Mouse (Mus musculus) thymus, adult 18-20 months (tissue): ENCODE results near the gene Adh5.
"Not testable (repeated sequence)": the region's sequence is repeated elsewhere in the genome, so short reads cannot be mapped to it uniquely, and the experiment has no call there.

ENCODE experiments used
- DNase-seq, 2 experiments: peaks; one replicate each; pipeline ENCODE4 v3.0.0; 2022; ENCODE audit warnings: mixed read lengths in 2 of 2

Gene Adh5

DNA sequence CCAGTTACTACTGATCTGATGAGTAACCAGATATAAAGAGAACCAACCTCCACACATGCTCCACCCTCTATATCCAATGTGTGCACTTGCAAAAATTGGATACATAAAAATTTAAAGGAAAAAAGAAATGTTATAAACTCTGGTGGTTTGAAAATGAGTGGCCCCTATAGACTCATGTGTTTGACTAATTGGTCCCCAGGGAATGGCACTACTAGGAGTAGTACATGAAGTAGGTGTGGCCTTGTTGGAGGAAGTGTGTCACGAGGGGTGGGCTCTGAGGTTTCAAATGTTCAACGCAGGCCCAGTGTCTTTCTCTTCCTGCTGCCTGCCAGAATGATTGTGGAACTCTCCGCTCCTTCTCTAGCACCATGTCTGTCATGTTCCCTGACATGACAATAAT, 18.9 kb downstream of the Adh5 start:
- DNase-seq: no peak

DNA sequence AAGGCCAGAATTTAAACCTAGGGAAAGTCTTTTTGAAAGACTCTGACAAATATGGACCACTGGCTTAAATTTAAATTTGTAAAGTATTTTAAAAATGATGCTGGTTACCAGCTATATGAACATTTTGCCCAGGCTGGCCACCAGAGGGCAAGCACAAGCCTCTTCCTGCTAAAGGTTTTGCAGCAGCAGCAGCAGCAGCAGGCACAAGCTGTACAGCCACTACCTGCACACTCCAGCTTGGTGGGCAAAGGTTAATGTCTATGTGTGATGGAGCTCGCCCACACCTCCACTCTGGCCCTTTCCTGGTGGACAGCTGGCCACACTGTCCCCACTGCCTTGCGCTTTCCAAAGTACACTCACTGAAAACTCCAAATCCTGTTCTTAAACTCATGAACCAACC, 20.2 kb downstream of the Adh5 start:
- no peak for DNase-seq

GRCm38 (mm10) chr3:138463807-138464206, 20.9 kb downstream of the Adh5 start:
- DNase-seq: no peak

DNA sequence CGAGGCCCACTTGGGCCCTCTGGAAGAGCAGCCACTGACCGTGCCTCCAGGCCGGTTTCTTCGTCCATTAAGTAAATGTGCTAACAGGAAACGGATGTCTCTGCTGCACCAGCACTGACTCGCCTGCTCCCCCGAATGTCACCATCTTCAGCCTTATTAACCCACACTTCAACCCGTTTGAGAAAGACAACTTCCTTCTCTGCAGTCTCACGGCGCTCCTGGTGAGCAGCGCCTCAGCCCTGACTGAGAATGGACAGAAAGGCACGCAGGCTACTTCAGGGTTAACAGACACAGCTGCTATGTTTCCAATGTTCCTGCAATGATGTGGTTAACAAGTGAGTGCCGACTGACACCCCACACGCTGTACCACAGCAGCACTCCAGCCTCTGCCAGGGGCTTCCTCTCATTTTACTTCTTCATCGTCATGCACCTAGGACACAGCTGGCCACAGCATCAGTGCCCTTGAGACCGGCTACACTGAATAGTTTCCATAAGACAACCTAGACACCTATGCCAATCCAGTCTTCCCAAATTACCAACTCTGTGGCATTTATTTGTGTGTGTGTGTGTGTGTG, 21.8 kb downstream of the Adh5 start:
- DNase-seq: no peak

GRCm38 (mm10) chr3:138466656-138467055, 23.8 kb downstream of the Adh5 start:
- not testable (repeated sequence) for DNase-seq

DNA sequence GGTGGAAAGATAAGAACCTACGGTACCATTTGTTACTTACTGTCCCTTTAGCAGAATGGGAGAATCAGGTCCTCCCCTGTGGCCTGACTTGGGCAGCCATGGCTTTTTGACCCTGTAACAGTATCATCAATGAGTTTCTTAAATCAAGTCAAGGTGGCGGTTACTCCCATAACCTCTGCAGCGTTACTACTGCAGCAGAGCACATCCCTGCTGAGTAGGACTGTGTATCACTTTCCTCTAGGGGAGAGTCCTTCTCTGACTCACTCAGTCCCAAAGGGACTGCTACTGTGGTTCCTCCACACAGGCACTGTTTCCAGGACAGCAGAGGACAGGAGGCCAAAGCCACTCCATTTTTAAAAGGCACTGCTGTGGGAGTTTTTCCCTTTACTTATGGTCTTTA, 28.2 kb downstream of the Adh5 start:
- no peak for DNase-seq

- DNase-seq: no peak
Measured at GRCm38 (mm10) chr3:138479489-138479888, 36.6 kb downstream of the Adh5 start.

GRCm38 (mm10) chr3:138481526-138482284, 38.8 kb downstream of the Adh5 start:
- no peak for DNase-seq

- no peak for DNase-seq
Measured at GRCm38 (mm10) chr3:138483240-138483639, 40.3 kb downstream of the Adh5 start.

DNA sequence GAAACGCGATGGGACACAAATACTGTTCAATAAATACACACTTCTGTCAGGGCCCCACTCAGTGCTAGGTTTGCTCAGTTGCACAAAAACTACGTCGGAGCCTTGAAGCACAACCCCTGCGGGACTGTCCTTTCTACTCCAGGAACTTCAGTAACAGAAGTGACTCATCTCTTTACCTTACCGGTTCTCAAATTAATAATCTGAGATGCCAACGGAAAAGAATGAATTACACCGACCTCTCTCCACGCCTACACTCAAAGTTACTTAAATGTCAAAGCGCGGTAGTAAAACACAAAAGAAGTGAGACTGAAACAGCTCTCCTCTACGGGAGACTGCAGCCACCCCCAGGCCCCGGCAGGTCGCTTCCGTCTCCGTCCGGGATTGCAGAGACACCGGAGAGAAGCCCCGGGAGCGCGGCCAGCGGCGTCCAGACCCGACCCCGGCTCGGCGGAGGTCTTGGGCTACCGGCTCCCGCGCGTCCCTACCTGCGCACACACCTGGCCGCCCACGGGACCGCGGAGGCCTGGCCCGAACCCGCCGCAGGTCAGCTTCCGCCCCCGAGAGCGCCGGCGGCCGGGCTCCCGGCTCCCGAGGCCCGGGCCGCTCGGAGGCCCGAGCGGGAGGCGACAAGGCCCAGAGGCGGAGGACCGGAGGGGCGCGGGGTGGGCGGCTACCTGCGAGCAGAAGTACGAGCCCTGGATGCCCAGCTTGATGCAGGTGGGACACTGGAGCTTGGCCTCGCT, 45.9 kb downstream of the Adh5 start:
- DNase-seq: no peak

- peak; percentile 92 to 93 for DNase-seq
Measured at GRCm38 (mm10) chr3:138489327-138490033, 46.6 kb downstream of the Adh5 start, which contains the start of gene Metap1. TSS of gene Metap1 (minus strand) at chr3:138489515.

DNA sequence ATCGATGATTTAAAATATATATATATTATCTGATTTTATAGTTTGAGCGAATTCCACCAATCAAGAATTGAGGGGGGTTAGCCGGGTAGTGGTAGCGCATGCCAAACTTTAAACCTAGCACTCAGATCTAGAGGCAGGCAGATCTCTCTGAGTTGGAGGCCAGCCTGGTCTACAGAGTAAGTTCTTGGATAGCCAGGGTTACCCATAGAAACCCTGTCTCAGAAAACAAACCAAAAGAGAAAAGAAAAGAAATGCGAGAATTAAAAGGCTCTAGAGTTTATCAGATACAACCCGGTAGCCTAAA, 47.1 kb downstream of the Adh5 start:
- DNase-seq: no peak

DNA sequence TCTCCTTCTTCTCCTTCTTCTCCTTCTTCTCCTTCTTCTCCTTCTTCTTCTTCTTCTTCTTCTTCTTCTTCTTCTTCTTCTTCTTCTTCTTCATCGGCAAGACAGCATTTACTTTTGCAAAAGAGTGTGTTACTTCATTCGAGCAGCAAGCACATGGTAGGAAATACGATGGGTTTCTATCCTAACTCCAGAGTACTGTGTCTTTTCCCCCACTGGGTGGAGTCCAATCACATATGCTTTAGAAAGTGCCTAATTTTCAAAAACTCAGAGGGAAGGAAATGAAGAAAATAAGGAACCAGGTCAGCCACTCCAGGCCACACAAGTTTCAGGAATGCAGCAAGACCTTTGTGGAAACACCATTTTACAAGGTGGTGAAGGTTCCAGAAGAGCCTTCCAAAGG, 50.8 kb downstream of the Adh5 start:
- DNase-seq: no peak

GRCm38 (mm10) chr3:138494565-138494964, 51.7 kb downstream of the Adh5 start:
- DNase-seq: no peak

DNA sequence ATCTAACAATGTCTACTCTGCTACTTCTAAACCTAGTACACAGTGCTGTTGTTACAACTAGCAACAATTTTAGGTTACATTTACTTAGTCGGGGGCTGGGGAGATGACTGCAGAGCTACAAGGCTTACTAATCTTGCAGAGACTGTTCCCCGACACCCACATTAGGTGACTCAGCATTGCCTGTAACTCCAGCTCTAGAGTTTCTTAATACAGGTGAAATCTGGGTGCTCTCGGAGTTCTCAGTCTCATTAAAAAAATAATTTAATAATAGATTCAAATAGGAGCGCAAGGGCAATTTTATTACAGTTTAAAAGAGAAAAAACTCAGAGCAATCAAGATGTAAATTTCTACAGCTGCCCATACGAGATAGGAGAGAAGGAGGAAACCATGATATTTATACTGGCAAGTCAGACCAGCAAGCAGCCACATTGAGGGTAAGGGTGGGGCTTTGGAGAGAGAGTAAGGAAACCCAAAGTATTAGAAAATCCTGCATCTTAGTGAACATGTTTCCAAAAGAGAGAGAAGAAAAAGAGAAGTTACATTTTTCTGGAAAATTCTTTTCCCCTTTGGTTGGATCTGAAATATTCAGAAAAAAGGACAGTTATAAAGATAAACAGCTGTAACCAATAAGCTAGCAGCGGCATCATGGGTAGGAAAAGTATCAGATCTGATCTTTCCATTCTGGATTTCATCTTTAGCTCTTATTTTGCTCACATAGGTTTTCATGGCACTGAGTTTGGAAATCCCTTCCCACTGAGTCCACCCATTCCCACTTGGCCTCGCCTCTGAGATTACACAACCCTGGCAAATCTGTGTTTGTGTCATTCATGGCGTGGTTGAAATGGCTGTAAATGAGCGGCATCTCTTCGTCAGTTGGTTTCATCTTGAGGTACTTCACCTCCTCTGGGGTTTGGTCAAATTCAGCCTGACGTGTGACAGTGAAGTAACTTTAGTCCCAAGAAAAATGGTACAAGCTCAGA, 52.6 kb downstream of the Adh5 start:
- no peak for DNase-seq

DNA sequence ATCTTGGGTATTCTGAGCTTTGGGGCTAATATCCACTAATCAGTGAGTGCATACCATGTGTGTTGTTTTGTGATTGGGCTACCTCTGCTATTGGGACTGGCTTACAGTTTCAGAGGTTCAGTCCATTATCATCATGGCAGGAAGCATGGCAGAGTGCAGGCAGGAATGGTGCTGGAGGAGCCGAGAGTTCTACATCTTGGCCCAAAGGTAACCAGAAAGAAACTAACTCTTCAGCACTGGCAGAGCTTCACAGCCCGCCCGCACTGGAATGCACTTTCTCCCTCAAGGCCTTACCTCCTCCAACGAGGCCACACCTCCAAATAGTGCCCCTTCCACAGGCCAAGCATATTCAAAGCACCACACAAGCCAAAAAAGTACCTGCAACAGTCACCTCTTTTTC, 55.8 kb downstream of the Adh5 start:
- no peak for DNase-seq

DNA sequence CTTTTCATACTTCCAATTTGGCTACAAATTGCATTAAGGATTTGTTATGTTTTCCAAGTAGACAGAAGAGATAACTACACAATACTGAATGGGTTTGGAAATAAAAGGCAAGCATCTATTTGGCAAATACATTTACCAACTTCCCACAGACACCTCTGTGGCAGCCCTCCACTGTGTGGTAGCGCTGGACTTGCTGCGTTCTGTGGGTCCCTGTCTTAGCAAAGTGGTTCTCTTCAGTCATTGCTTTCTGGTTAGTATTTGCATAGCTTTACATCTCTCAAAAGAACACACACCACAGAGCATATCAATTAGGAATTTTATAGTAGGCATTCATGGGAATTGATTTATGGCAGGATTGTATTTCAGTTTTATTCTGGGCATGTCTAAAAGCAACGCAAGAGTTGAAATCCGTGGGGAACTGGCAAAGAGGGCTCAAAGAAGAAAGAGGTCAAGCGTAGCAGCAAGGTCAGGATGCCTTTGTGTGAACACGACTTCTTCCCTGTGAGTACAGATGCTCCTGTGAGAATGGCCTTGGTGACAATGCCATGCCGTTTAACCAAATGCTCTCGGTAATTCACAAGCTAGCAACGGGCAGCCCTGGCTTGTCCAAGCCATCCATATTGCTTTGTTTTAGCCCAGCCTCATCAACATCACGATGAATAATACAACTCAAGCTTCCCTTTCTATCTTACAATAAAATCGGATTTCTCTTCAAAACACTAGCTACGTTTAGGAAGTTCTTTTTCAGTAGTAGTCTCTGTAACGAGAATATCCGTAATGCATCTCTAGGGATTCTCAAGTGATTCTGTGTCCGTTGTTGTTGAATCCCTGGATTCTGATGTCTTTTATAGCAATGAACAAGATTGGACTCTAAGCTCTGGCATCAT, 57.2 kb downstream of the Adh5 start:
- DNase-seq: no peak

GRCm38 (mm10) chr3:138503754-138504153, 60.9 kb downstream of the Adh5 start:
- DNase-seq: no peak
